Mouse (Mus musculus) macrophage (primary cell): Measurements from ENCODE around the gene Enam. TPM values are rescaled to one million over a fixed set of nuclear protein-coding genes. Genes with fewer than 3 reads are reported as not detected.

Experiments used
- H3K27ac ChIP-seq: fragments of 350-480 bp; formaldehyde crosslinking; 2 replicates; pipeline ENCODE4 v1.9.0; 2021
- H3K36me3 ChIP-seq: fragments of 350-480 bp; formaldehyde crosslinking; 2 replicates; pipeline ENCODE4 v1.9.0; 2021; ENCODE audit errors: inconsistent target
- H3K4me3 ChIP-seq: fragments of 350-480 bp; formaldehyde crosslinking; 2 replicates; pipeline ENCODE4 v1.9.0; 2021; ENCODE audit errors: inconsistent target
- H3K79me2 ChIP-seq: fragments of 350-480 bp; formaldehyde crosslinking; 2 replicates; pipeline ENCODE4 v1.9.0; 2021; ENCODE audit errors: inconsistent target
- WGBS: methylation state at CpG from one replicate; pipeline ENCODE4 v1.1.7; 2026; ENCODE audit warnings: inconsistent platforms; ENCODE audit not compliant: missing documents; 5-methylcytosine and 5-hydroxymethylcytosine counted together
- polyA plus RNA-seq: library from polyadenylated mRNA; stranded (reverse); fragments of 250-400 nt; gene quantifications from 3 replicates; pipeline ENCODE4 v1.2.4, GENCODE M21; 2018; ENCODE audit warnings: inconsistent platforms
- total RNA-seq, 78 experiments: library from RNA; depleted of rRNA; stranded (reverse); fragments of 250-400 nt; gene quantifications; 1 replicate in 9 of 78; 2 replicates in 24 of 78; 3 replicates in 43 of 78; 4 replicates in 2 of 78; pipeline ENCODE4 v1.2.4; 2018; ENCODE audit warnings: inconsistent platforms in 56 of 78

Gene Enam
- total RNA-seq (2018; cell fraction: chromatin; rRNA removed), result not detected
- total RNA-seq (2018; cell fraction: cytosol; rRNA removed), result not detected
- total RNA-seq (2018; cell fraction: nucleus; rRNA removed), result not detected
- polyA plus RNA-seq, result not detected in 3 replicates

DNA sequence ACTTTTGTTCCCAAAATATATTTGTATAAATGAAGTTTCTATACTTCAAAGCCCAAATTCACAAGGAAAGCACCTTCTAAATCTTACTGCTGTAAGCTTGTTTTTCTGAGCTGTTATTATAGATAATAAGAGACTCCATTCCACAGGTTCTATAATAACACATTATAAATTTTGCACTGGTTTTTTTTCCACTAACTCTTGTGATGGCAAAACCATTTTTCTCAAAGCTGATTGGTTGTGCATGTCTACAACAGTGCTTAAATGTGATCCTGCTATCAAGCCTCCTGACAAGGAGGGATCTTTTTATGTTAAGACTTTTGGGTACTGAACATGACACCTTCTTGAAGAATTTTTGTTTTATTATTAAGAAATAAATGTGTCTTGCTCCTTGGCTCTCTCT is at the start of gene Enam:
Gene Enam, plus strand, starts transcription at position 301 of the 400 bp plus-strand sequence.
- no peak within 1 kb of the TSS for H3K27ac ChIP-seq
- no peaks in the 10 kb centered on the region for H3K36me3 ChIP-seq
- H3K79me2 ChIP-seq, result no peaks in the 10 kb centered on the region
- no peak within 1 kb of the TSS for H3K4me3 ChIP-seq

DNA sequence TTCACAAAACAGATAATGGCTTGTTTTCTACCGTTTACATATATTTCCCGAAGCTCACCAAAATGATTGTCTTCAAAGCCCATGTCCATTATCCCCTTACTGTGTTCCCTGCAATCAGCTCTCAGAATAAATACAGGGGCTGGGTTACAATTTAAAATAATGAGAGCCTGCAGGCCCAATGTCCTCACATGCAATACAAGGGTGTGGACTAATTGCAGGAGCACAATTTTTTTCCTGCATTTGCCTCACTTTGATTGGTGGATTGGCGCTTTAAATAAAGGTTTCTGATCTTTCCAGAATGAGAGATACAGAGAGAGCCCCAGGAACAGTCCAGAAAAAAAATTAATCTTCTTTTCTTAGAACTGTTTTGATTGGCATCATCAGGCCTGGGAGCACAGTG is 32.1 kb upstream of the Enam start, which contains the start of gene Ambn:
Gene Ambn, plus strand, starts transcription at position 301 of the 400 bp plus-strand sequence.
- Histone ChIP-seq H3K36me3 (no peaks in the 10 kb centered on the region), H3K4me3 (no peak within 1 kb of the TSS), H3K79me2 (no peaks in the 10 kb centered on the region), H3K27ac (no peak within 1 kb of the TSS)
- 97% methylated on average over 3 of the region's 3 CpGs for WGBS

DNA sequence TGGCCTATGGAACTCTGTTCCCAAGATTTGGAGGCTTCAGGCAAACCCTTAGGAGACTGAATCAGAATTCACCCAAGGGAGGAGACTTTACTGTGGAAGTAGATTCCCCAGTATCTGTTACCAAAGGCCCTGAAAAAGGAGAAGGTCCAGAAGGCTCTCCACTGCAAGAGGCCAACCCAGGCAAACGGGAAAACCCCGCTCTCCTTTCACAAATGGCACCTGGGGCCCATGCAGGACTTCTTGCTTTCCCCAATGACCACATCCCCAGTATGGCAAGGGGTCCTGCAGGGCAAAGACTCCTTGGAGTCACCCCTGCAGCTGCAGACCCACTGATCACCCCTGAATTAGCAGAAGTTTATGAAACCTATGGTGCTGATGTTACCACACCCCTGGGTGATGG is 20.3 kb upstream of the Enam start:
- Histone ChIP-seq H3K27ac (no peak overlapping the region), H3K36me3 (no peaks in the 10 kb centered on the region), H3K4me3 (no peak overlapping the region), H3K79me2 (no peaks in the 10 kb centered on the region)
- WGBS, result 92% methylated on average over 2 of the region's 2 CpGs

DNA sequence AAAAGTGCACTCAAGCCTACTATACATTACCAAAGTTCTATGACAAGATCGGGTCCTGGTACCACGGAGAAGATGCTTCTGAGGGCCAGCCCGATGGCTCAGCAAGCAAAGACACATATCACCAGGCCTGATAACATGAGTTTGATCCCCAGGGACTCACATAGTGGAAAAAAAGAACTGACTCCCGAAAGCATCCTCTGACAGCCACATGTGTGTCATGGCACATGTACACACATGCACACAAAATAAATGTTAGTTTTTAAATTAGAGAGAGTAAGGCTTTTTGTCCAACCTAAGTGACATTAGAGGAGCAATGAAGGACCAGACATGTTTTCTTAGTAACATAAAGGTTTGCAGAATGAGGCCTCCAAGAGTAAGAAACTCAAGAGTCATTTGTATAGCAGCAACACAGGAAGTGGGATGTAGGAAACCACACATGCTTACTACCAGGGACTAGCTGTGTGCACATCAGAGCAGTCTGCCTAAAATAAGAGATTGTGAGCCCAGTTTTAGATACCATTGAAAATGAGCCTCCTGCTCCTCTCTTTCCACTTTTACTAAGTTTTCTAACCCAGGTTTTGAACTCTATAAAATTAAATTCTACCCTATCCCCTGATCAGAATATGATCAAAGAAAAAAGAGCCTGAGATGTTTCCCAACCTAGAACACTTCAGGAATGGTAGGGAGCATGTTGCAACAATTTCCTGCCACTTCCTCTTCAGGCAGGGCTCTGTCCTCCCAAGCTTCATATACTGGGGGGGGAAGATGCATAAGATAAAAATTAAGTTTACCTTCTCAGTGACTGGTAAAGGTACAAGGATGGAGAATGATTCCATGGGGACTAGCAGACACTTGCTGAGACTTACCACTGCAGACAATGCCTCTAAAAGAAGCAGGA is 18.7 kb upstream of the Enam start:
- 94% methylated on average over 4 of the region's 4 CpGs for WGBS
- no peaks in the 10 kb centered on the region for H3K79me2 ChIP-seq
- no peak overlapping the region for H3K27ac ChIP-seq

DNA sequence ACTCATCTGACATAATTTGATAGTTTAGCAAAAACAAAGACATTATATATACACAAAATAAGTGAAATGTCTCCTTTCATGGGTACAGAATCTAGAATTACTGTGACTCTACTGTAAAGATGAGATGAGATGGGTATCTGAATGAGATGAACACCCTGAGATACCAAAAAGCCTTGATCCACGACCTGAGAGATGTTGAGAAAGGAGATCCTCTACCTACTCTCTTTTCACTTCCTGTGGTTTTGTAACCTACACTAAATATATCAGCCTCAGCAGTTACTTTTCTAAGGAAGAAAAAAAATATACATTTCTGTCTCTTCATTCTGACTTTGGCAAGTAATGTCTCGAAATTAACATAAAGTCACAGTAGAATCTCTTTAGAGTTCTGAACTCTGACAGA is 1.2 kb downstream of the Enam start:
- no peak overlapping the region for H3K4me3 ChIP-seq
- 48% methylated on average over 2 of the region's 2 CpGs for WGBS
- no peaks in the 10 kb centered on the region for H3K79me2 ChIP-seq
- H3K27ac ChIP-seq, result no peak overlapping the region
- H3K36me3 ChIP-seq, result no peaks in the 10 kb centered on the region

More for the DNA sequence above, 18.7 kb upstream of the Enam start:
- H3K4me3 ChIP-seq, result no peak overlapping the region
- no peaks in the 10 kb centered on the region for H3K36me3 ChIP-seq

DNA sequence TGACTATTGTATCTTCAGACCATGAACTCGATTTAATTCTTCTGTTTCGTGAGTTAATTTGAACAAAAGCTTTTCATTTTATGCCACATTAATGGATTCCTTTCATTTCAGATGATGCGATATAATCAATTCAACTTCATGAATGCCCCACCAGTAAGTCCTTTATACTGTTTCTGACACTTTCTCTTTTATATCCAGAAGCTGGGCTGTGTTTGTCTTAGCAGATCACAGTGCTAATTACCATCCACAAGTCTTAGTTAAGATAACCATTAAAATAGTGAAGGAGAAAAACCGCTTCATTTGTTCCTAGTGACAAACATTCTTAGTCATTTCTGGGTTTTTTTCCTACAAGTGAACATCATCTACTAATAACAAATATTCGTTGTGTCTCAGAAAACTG is 3.3 kb downstream of the Enam start:
- WGBS, result 95% methylated on average over 5 of the region's 5 CpGs

DNA sequence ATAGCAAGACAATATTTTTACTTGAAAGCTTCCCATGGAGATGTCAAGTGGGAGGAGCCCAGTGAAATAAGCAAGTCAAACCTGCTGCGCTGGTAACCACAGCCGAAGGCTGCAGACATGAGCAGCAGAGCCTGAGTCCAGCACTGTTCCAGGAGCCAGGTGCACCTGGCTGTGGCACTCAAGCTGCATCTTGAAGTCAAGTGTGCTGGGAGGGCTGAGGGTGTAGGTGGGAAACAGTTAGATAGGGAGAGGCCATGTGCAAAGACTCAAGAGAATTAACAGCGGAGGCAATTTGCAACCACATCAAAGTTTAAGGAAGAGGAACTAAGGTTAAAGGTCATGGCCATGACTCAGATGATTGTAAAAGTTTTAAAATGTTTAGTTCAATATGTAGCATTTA is 12.0 kb downstream of the Enam start:
- Histone ChIP-seq H3K27ac (no peak overlapping the region), H3K79me2 (no peaks in the 10 kb centered on the region), H3K4me3 (no peak overlapping the region), H3K36me3 (no peaks in the 10 kb centered on the region)
- WGBS, result 66% methylated on average over 3 of the region's 3 CpGs

More for the DNA sequence above, 3.3 kb downstream of the Enam start:
- Histone ChIP-seq H3K4me3 (no peak overlapping the region), H3K27ac (no peak overlapping the region), H3K36me3 (no peaks in the 10 kb centered on the region), H3K79me2 (no peaks in the 10 kb centered on the region)

DNA sequence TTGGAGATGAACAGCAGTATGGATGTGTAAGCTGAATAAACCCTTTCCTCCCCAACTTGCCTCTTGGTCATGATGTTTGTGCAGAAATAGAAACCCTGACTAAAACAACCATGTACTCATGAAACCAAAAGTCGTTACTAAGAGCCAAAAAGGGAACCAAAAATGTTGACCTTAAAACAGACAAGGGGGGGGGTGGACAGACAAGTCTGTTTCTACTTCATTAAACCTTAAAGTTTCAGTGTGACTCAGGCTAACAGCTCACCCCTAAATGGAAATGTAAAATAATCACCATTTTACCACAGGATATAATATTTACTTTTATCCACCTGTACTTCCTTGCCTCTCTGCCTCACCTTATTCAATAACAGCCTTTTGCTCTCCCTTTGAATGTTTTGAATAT is 20.8 kb downstream of the Enam start:
- no peaks in the 10 kb centered on the region for H3K79me2 ChIP-seq
- H3K4me3 ChIP-seq, result no peak overlapping the region
- H3K36me3 ChIP-seq, result no peaks in the 10 kb centered on the region
- WGBS, result 0% methylated on average over 1 of the region's 1 CpGs
- peak overlapping the region; percentile 96 for H3K27ac ChIP-seq

DNA sequence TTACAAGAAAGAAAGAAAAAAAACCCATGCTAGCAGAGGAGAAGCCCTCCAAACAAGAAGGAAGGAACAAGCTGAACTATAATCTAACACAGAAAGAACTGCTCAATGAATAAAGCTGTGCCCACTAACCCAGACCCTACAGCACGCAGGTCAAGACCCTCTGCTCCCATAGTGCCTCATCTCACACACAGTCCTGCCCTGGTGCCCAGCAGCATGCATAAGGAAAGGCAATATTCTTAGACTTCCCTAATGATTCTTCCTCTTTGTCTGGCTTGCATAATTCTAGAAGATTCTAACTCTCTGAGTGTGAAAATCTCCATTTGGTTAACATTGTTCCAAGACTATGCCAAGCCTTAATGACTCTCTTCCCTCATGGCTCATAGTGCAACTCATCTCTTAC is 21.2 kb downstream of the Enam start:
- 43% methylated on average over 1 of the region's 1 CpGs for WGBS
- peak overlapping the region; percentile 96 for H3K27ac ChIP-seq
- no peaks in the 10 kb centered on the region for H3K36me3 ChIP-seq
- no peaks in the 10 kb centered on the region for H3K79me2 ChIP-seq
- H3K4me3 ChIP-seq, result no peak overlapping the region

DNA sequence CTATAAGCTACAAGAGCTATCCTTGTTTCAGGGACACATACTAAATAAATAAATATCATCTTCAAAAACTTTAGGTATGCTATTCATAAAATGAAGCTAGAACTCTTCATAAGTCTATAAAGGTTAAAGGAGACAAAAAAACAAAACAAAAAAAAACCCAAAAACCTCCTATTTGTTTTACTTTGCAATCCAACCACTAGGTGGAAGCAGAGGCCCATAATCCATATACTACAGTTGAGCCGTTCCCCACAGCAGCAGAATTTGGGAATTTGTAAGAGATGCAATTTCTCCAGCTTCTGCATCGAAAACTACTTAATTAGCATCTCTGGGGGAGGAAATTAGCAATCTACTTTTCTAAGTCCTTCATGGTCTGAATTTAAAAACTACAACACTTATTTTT is 31.5 kb downstream of the Enam start:
- 4% methylated on average over 2 of the region's 2 CpGs for WGBS
- Histone ChIP-seq H3K27ac (no peak overlapping the region), H3K36me3 (no peaks in the 10 kb centered on the region), H3K79me2 (no peaks in the 10 kb centered on the region), H3K4me3 (no peak overlapping the region)

DNA sequence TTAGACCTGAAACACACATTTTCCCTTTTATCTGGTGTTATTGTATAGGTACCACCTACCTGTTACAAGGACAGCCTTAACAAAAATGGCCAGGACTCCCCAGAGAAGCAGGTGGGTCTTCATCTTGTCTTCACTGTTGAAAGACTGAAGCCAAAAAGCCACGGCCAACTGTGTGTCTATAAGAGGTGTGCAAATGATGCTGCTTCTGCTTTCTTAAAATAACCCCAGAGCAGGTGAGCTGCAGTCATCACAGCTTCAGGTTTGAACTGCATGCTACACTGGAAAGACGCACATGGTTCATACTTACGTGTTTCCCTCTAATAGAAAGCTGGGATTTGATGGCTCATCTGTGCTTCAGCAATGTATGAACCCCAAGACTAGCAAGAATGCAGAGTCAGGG is 39.9 kb downstream of the Enam start, which contains the start of gene Jchain:
Gene Jchain, minus strand, starts transcription at position 235 of the 400 bp plus-strand sequence.
- no peak within 1 kb of the TSS for H3K27ac ChIP-seq
- 81% methylated on average over 3 of the region's 3 CpGs for WGBS
- H3K4me3 ChIP-seq, result no peak within 1 kb of the TSS
- H3K79me2 ChIP-seq, result no peaks in the 10 kb centered on the region
- H3K36me3 ChIP-seq, result no peaks in the 10 kb centered on the region

DNA sequence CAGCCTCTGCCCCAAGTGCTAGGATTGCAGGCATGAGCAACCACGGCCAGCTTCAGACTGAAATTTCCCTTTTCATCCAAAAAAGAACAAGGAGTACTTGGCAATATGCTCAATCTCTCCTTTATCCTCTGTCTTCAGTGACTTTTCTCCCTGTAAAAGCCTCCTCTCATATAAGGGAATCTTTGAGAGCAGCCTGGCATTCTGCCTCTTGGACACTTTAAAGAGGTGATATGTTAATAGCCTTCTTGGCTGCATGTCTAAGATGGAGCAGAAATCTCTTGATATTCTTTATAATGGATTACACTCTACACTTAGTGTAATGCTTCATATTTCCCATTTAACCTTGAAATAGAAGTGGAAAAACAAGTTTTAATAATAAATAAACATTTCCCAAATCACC is 43.1 kb downstream of the Enam start:
- Histone ChIP-seq H3K79me2 (no peaks in the 10 kb centered on the region), H3K36me3 (no peaks in the 10 kb centered on the region), H3K4me3 (no peak overlapping the region), H3K27ac (no peak overlapping the region)
- WGBS, result 71% methylated on average over 1 of the region's 1 CpGs

DNA sequence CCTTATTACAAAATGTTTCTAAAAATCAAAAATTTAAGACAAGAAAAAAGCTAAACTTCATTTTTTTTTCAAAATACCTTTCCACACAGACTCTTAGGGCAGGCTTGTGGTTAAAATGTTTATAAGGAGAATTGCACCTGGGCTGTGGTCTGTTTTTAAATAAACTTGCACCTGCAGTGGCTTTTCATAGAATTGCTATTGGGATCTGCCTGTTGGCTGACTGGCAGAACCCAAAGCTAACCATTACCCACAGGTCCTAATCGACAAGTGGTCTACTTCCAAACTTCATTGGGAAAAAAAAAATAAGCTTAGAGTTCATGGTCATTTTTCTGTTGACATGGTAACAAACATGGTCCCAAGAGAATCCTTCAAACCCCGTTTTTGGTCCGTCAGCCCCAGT is 46.9 kb downstream of the Enam start:
- no peaks in the 10 kb centered on the region for H3K36me3 ChIP-seq
- no peaks in the 10 kb centered on the region for H3K79me2 ChIP-seq
- H3K27ac ChIP-seq, result no peak overlapping the region
- 78% methylated on average over 3 of the region's 3 CpGs for WGBS
- no peak overlapping the region for H3K4me3 ChIP-seq

DNA sequence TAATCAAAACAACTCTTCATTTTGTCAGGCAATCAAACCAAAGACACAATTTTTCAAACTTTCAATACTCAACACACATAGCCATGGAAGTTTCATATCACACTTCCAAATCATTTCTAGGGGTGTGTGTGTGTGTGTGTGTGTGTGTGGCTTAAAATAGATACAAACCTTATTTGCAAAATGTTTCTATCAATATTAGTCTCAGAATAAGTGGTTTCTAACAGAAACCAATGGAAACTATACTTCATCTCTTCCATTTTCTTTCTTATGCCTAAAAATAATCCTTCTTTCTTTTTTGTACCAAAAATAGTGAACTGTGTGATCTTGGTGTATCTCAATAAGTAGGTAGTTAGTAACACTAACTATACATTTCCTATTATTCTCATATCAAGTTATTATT is 53.1 kb downstream of the Enam start:
- no peaks in the 10 kb centered on the region for H3K79me2 ChIP-seq

DNA sequence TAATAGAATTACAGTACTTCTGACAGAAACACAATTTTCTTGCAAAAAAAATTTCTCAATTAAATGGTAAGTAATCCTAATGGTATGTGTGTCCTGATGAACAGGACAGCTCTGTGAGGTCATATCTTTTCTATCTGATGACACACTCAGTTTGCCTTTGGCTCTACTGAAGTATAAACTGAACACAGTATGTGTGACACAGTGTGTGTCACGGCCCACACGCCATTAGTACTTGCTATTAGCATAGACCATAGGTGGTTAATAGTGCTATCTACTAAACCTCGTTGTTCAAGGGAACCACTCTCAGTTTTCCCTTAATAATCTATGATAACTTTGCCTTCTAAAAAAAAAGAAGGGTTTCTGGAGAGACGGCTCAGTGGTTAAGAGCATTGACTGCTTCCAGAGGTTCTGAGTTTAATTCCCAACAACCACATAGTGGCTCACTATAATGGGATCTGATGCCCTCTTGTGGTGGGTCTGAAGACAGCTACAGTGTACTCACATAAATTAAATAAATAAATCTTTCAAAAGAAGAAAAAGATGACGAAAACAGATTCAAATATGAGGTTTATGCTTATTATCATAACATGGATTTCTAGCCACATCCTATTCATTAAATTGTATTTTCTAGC is 55.0 kb downstream of the Enam start:
- 63% methylated on average over 5 of the region's 5 CpGs for WGBS
- H3K36me3 ChIP-seq, result no peaks in the 10 kb centered on the region
- no peak overlapping the region for H3K27ac ChIP-seq
- H3K4me3 ChIP-seq, result no peak overlapping the region
- no peaks in the 10 kb centered on the region for H3K79me2 ChIP-seq

More for the DNA sequence above, 53.1 kb downstream of the Enam start:
- Histone ChIP-seq H3K36me3 (no peaks in the 10 kb centered on the region), H3K4me3 (no peak overlapping the region), H3K27ac (no peak overlapping the region)
